Mouse (Mus musculus) kidney, embryonic 16.5 days (tissue): ENCODE measurements around the gene Ly6g5b. TPM values are rescaled to one million over a fixed set of nuclear protein-coding genes. Genes with fewer than 3 reads are reported as not detected.

Source experiments
- ATAC-seq: fragments of 200-750 bp; cut with Nextera tagmentation; 2 replicates; pipeline ENCODE4 v1.8.0; 2017; ENCODE audit warnings: moderate TSS enrichment; ENCODE audit not compliant: low FRiP score, low TSS enrichment
- H3K27ac ChIP-seq: fragments of 300-500 bp; sonication (generic); 2 replicates; pipeline ENCODE4 v1.5.1; 2014; ENCODE audit warnings: low read length
- H3K27me3 ChIP-seq: fragments of 300-500 bp; sonication (generic); 2 replicates; pipeline ENCODE4 v1.6.1; 2014; ENCODE audit warnings: low read length, control low read depth, mixed read lengths; ENCODE audit not compliant: insufficient read depth
- H3K36me3 ChIP-seq: fragments of 300-500 bp; sonication (generic); 2 replicates; pipeline ENCODE4 v1.6.1; 2014; ENCODE audit warnings: low read length, control low read depth, mixed read lengths; ENCODE audit not compliant: insufficient read depth
- H3K4me1 ChIP-seq: fragments of 300-500 bp; sonication (generic); 2 replicates; pipeline ENCODE4 v1.6.1; 2014; ENCODE audit warnings: low read length, control low read depth, mixed read lengths; ENCODE audit not compliant: insufficient read depth
- H3K4me2 ChIP-seq: fragments of 300-500 bp; sonication (generic); replicated peaks from 2 replicates; pipeline ENCODE4 v1.6.1; 2014; ENCODE audit warnings: low read depth, low read length
- H3K4me3 ChIP-seq: fragments of 300-500 bp; sonication (generic); 2 replicates; pipeline ENCODE4 v1.5.1; 2014; ENCODE audit warnings: mild to moderate bottlenecking, low read length
- H3K9ac ChIP-seq: fragments of 300-500 bp; sonication (generic); replicated peaks from 2 replicates; pipeline ENCODE4 v1.6.1; 2014; ENCODE audit warnings: low read length
- H3K9me3 ChIP-seq: fragments of 300-500 bp; sonication (generic); 2 replicates; pipeline ENCODE4 v1.6.1; 2016; ENCODE audit warnings: low read length, control low read depth
- WGBS: fragments of 180-500 bp; shearing (Covaris S2); extraction: QIAGEN DNeasy Blood & Tissue Kit; methylation state at CpG from one replicate; pipeline ENCODE4 v1.1.7; 2014; 5-methylcytosine and 5-hydroxymethylcytosine counted together
- polyA plus RNA-seq: library from polyadenylated mRNA; unstranded; fragments of >200 nt; fragmentation: Nextera tagmentation; extraction: Ambion mirVana; gene quantifications from 2 replicates; pipeline ENCODE4 v1.2.1, GENCODE M21; 2015

Ly6g5b gene
- polyA plus RNA-seq, 1 experiment from 2014 or later: 0.89 TPM

DNA sequence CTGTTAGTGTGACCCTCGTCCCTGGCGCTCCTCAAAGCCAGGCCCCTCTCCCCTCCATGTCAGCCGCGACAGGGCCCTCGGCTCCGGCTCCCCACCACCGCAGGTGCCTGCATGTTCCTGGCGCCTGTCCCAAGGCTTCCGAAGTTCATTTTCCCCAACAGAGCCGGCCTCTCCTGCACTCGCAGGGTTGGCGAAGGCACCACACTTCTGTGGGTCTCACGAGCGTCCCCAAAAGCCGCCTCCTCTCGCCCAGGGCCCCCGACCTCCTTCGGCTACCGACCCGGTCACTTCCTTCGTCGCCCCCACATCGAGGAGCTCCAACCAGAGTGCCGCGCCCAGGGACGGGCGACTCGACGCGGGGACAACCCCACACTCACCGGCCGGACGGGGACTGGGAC is 5.5 kb upstream of the Ly6g5b start:
- peaks cover 24% of the 10 kb centered on the region for H3K4me1 ChIP-seq
- ATAC-seq: peak; percentile 16
- H3K4me3 ChIP-seq: peak overlapping the region; percentile 96
- under 1% methylated on average over 33 of the region's 33 CpGs for WGBS
- H3K36me3 ChIP-seq: peaks cover 44% of the 10 kb centered on the region
- no peaks in the 10 kb centered on the region for H3K9me3 ChIP-seq
- H3K4me2 ChIP-seq: peak overlapping the region; percentile 90
- H3K9ac ChIP-seq: peak overlapping the region; percentile 97
- no peaks in the 10 kb centered on the region for H3K27me3 ChIP-seq
- H3K27ac ChIP-seq: peak overlapping the region; percentile 81

DNA sequence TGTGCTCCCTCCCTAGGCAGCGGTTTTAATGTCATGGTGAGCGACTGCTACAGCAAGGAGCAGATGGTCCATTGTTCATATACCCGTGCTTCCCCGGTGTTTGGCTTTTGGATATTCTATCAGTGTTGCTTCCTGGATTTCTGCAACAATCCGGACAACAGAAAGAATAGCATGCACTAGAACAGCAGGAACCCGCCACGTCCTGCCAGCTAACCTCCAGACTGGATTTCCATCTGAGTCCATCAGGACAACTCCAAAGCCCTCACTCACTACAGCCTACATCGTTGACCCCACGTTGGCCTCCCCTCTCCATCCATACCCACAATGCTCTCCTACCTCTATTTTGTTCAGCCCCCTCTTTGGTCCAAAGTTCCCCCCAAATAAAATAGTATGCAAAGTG is 3.5 kb downstream of the Ly6g5b start:
- Histone ChIP-seq H3K27ac (no peak overlapping the region), H3K4me3 (no peak overlapping the region), H3K9me3 (no peaks in the 10 kb centered on the region), H3K36me3 (peaks cover 24% of the 10 kb centered on the region), H3K27me3 (no peaks in the 10 kb centered on the region), H3K9ac (no peak overlapping the region), H3K4me1 (no peaks in the 10 kb centered on the region), H3K4me2 (no peak overlapping the region)
- WGBS: 69% methylated on average over 9 of the region's 9 CpGs
- no peak for ATAC-seq

DNA sequence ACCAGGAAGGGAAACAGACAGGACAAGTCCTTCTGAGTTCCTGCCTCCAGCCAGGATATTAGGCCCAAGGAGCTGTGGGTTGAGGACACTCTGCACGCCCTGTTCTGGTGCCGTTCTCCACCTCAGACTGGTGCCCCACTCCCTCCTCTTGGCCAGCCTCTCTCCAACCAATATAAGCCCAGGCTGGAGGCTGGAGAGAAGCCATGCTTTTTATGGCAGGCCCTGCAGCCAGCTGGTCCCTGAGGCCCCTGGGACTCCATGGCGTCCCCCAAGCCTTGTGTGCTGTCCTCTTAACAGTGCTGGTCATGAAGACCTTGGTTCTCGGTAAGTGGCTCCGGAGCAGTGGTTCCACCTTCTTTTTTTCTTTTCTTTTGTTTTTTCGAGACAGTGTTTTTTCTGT is 7.1 kb downstream of the Ly6g5b start, which contains the start of gene Ly6g5c:
Gene Ly6g5c, plus strand, starts transcription at position 183 of the 400 bp plus-strand sequence.
- Histone ChIP-seq H3K27me3 (no peaks in the 10 kb centered on the region), H3K9ac (no peak within 1 kb of the TSS), H3K36me3 (0 out of 2 replicates have a peak, but pooled peaks cover 4% of the 10 kb centered on the region), H3K9me3 (no peaks in the 10 kb centered on the region), H3K4me1 (peaks cover 10% of the 10 kb centered on the region), H3K27ac (no peak within 1 kb of the TSS), H3K4me2 (no peak within 1 kb of the TSS), H3K4me3 (no peak within 1 kb of the TSS)
- 77% methylated on average over 6 of the region's 6 CpGs for WGBS
- ATAC-seq: no peak

DNA sequence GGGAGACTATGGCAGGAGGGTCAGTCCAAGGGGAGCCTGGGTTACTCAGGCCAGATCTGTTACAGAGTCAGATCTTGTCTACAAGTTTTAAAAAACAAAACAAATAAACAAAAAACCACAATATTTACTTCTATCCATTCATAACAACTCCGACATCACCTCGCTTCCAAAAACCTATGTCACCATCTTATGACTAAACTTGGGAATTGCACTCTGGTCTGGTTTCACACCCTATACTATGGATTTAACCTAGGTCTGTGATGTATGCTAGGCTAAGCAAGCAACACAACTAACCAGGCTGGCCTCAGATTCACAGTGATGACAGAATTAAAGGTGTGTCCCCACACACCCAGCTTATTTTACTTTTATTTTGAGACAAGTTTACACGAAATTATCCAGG is 8.7 kb downstream of the Ly6g5b start:
- Histone ChIP-seq H3K27me3 (no peaks in the 10 kb centered on the region), H3K4me1 (peaks cover 24% of the 10 kb centered on the region), H3K36me3 (peaks cover 19% of the 10 kb centered on the region), H3K27ac (no peak overlapping the region; the same call in 1 of the 2 replicates), H3K9me3 (no peaks in the 10 kb centered on the region), H3K9ac (peak overlapping the region; percentile 51; the same call in 1 of the 2 replicates), H3K4me2 (0 out of 2 replicates have a peak overlapping the region, but pooled peaks have one; percentile 46), H3K4me3 (no peak overlapping the region; the same call in 1 of the 2 replicates)
- 76% methylated on average over 3 of the region's 3 CpGs for WGBS
- no peak for ATAC-seq

DNA sequence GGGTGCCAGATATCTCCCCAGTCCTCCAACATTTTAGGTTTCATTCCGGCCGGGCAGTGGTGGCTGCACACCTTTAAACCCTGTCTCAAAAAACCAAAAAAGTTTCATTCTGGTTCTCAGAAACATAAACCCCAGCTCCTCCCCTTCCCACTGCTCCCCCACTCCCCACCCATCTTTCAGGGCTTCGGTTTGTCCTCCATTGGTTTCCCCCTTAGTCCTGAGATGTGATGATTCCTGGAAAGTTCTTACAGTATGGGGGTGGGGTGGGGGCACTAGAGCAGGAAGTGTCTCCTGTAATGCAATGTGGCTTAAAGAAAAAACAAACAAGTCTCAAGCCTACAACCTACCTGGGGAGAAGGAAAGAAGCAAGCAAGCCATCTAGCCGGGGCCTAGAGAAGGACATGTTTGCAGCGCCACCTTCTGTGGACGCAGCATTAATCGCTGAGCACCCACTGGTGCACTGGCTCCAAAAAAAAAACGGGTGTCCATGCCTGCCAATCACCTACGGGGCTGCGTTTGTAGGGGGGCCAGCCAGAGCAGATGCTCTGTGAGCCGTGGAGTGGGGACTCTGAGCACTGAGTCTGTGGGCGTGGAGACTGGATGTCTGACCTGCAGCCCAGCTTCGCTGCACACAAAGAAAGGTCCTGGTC is 9.4 kb downstream of the Ly6g5b start:
- WGBS: 21% methylated on average over 13 of the region's 13 CpGs
- H3K4me1 ChIP-seq: peaks cover 31% of the 10 kb centered on the region
- H3K4me2 ChIP-seq: peak overlapping the region; percentile 46
- H3K9ac ChIP-seq: peak overlapping the region; percentile 51
- no peak; the same call in 1 of the 2 replicates for ATAC-seq
- peak overlapping the region; percentile 21 for H3K4me3 ChIP-seq
- H3K27ac ChIP-seq: peak overlapping the region; percentile 24
- H3K9me3 ChIP-seq: no peaks in the 10 kb centered on the region
- no peaks in the 10 kb centered on the region for H3K27me3 ChIP-seq
- H3K36me3 ChIP-seq: peaks cover 25% of the 10 kb centered on the region

DNA sequence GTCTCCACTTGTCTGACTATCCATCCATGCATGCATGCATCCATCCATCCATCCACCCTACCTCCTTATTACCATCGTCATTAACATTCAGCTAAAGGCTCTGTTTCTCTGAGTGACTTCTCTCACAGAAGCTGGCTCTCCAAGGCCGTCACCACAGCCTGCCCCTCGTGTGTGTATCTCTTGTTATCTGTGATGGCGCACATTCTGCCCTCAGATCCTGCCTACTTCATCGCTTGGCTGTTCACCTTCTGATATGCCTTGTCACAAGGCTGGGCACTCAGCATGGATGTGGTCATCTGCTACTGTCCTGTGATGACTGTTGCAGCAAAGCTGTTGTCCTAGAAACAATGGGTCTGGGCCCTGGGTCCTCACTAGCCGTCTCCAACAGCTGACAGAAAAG is 10.5 kb downstream of the Ly6g5b start:
- no peak overlapping the region for H3K9ac ChIP-seq
- H3K4me1 ChIP-seq: peaks cover 42% of the 10 kb centered on the region
- ATAC-seq: no peak
- no peaks in the 10 kb centered on the region for H3K9me3 ChIP-seq
- H3K36me3 ChIP-seq: peaks cover 34% of the 10 kb centered on the region
- WGBS: 67% methylated on average over 6 of the region's 6 CpGs
- H3K27me3 ChIP-seq: no peaks in the 10 kb centered on the region
- H3K27ac ChIP-seq: no peak overlapping the region
- no peak overlapping the region for H3K4me2 ChIP-seq
- no peak overlapping the region for H3K4me3 ChIP-seq

DNA sequence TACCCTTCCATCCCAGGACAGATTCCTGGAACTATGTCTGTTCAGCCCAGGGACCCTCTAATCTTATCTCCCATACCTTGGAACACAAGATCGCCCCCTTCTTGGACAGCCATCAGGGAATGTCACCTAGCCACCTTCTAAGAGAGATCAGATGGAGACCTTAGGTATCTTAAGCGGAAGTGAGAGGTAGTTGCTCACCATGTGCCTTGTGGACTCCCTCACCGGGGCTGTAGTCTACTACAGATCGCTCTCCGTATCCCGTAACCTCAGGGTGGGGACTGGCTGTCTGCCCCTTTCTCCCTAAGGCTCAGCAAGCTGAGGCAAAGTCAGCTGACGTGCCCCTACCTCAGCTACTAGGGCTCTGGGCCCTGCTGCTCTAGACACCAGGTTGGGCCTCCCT is 11.1 kb downstream of the Ly6g5b start:
- peaks cover 35% of the 10 kb centered on the region for H3K36me3 ChIP-seq
- 93% methylated on average over 7 of the region's 7 CpGs for WGBS
- H3K4me1 ChIP-seq: peaks cover 42% of the 10 kb centered on the region
- no peak for ATAC-seq
- no peak overlapping the region for H3K9ac ChIP-seq
- H3K27me3 ChIP-seq: no peaks in the 10 kb centered on the region
- no peak overlapping the region for H3K4me2 ChIP-seq
- peak overlapping the region; percentile 61; the same call in 1 of the 2 replicates for H3K27ac ChIP-seq
- no peaks in the 10 kb centered on the region for H3K9me3 ChIP-seq
- H3K4me3 ChIP-seq: no peak overlapping the region

DNA sequence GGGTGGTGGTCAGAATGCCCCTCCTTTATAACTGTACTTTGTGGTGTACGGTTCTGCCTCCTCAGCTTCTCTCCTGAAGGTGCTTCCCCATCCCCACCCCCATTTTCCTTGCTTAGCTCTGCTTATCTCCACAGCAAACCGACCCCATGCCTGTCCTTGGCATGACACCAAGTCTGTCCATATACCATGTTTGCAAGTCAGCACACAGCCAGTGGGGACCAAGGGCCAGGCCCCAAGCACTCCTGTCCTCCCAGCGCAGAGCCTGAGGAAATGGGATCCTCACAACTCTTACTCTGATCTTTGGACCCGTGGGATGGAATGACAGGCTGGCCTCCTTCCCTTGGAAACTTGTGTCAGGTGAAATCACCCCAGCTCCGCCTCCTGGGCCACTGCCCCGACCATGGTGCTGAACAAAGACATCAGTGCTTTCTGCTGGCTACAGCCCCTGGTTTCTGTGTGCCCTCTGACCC is 12.0 kb downstream of the Ly6g5b start:
- Histone ChIP-seq H3K9ac (0 out of 2 replicates have a peak overlapping the region, but pooled peaks have one; percentile 41), H3K27ac (peak overlapping the region; percentile 61; the same call in 1 of the 2 replicates), H3K4me3 (no peak overlapping the region), H3K36me3 (peaks cover 42% of the 10 kb centered on the region), H3K4me1 (peaks cover 42% of the 10 kb centered on the region), H3K27me3 (no peaks in the 10 kb centered on the region), H3K4me2 (no peak overlapping the region), H3K9me3 (no peaks in the 10 kb centered on the region)
- ATAC-seq: peak; percentile 44; the same call in 1 of the 2 replicates
- 50% methylated on average over 6 of the region's 6 CpGs for WGBS

DNA sequence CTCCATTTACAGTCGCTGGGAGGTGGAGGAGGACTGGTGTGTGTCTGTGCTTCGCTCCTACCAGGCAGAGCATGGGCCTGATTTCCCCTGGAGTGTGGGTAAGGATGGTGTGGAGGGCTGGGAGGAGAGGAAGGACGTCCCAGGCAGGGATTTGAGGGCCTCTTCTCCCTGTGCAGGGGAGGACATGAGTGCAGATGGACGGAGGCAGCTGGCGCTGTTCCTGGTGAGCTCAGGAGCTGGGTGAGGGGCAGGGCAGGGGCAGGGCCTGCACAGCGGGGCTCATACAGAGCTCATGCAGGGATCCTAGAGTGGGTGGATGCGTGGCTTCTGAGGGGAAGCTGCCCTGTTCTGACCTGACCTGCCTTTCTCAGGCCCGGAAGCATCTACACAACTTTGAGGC is 12.9 kb downstream of the Ly6g5b start:
- Histone ChIP-seq H3K36me3 (peaks cover 49% of the 10 kb centered on the region), H3K4me3 (no peak overlapping the region), H3K4me1 (peaks cover 42% of the 10 kb centered on the region), H3K9me3 (no peaks in the 10 kb centered on the region), H3K27me3 (no peaks in the 10 kb centered on the region), H3K4me2 (no peak overlapping the region), H3K9ac (peak overlapping the region; percentile 37; the same call in 1 of the 2 replicates), H3K27ac (peak overlapping the region; percentile 54)
- 0 out of 2 replicates have a peak, but pooled peaks have one; percentile 1 for ATAC-seq
- 50% methylated on average over 8 of the region's 8 CpGs for WGBS

DNA sequence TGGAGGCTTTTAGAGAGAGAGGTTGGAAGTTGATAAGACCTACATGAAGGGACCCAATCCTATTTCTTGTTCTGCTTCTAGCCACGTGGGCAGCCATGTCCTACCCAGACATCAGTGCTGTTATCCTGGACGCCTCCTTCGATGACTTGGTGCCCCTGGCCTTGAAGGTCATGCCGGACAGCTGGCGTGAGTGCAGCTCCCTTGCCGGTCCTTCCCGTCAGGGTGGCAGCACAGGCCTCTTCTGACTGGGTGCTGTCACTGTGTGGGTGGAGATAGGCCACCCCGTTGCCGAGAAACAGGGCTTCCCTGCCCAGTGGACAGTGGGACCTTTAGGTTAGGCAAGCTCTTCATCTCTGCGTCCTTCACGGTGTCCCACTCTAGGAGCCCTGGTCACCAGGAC is 14.1 kb downstream of the Ly6g5b start:
- peak overlapping the region; percentile 54 for H3K27ac ChIP-seq
- H3K9ac ChIP-seq: no peak overlapping the region
- H3K4me2 ChIP-seq: no peak overlapping the region
- H3K4me1 ChIP-seq: peaks cover 39% of the 10 kb centered on the region
- H3K27me3 ChIP-seq: no peaks in the 10 kb centered on the region
- H3K9me3 ChIP-seq: no peaks in the 10 kb centered on the region
- 68% methylated on average over 11 of the region's 11 CpGs for WGBS
- no peak overlapping the region for H3K4me3 ChIP-seq
- H3K36me3 ChIP-seq: peaks cover 60% of the 10 kb centered on the region
- no peak for ATAC-seq
